Mouse (Mus musculus): ENCODE measurements around the gene Mapk6.

Mapk6 gene

GRCm38 (mm10) chr9:75424358-75425150 is 14.7 kb upstream of the Mapk6 start:
- no peak for DNase-seq

GRCm38 (mm10) chr9:75423683-75424082 is 13.9 kb upstream of the Mapk6 start:
- DNase-seq: no peak

- no peak for DNase-seq
Measured at GRCm38 (mm10) chr9:75422251-75422691, 12.5 kb upstream of the Mapk6 start.

DNA sequence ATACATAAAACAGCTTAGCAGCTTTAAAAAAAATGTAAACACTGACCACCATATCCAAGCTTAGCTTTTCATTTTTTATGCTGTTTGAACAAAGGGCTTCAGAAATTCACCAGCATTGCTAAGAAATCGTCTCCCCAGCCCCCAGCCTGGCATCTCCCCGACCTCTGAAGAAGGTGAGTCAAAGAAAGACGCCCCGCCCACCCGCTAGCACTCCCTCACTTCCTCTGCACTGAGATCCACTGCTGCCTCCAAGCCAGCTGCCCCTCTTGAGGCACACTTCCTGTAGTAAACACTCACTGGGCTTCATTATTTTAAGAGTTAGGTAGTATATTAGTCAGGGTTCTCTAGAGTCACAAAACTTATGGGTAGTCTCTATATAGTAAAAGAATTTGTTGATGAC is 4.4 kb upstream of the Mapk6 start:
- peak; percentile 77 for DNase-seq

DNA sequence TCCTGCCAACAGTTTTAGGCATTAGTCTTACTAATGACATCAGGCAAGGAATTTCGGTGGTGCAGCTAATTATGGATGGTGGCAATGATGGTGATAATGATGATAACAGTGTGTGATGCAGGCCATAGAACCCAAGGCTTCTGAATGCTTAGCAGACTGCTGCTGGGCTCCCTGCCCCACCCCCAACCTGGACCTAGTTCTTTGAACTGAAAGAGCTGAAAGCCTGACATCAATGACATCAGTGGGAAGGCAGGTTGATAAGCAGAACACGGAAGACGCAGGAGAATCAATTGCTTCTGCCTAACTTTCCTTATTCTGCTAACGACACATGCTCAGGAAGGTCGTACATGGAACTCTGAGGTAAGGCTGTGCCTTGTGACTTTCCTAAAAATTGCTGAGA is 3.4 kb upstream of the Mapk6 start:
- DNase-seq: peak; percentile 10

DNA sequence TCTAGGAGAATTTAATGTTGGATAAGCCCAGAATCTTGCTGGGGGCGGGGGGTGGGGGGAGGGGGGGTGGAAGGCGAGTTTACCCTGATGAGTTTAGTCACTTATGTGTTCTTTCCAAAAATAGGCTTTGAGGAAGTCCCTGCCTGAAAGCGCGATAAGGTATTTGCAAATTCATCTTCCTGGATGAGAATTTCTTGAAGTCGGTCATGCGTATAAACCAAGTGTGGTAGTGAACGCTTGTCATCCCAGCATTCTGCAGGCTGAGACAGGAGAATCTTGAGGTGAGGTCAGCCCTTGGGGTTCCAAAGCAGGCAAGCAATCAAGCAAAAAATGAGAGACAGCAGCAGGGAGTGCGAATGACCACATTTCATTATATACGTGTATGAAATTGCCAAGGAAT is 1.8 kb upstream of the Mapk6 start:
- no peak for DNase-seq

DNA sequence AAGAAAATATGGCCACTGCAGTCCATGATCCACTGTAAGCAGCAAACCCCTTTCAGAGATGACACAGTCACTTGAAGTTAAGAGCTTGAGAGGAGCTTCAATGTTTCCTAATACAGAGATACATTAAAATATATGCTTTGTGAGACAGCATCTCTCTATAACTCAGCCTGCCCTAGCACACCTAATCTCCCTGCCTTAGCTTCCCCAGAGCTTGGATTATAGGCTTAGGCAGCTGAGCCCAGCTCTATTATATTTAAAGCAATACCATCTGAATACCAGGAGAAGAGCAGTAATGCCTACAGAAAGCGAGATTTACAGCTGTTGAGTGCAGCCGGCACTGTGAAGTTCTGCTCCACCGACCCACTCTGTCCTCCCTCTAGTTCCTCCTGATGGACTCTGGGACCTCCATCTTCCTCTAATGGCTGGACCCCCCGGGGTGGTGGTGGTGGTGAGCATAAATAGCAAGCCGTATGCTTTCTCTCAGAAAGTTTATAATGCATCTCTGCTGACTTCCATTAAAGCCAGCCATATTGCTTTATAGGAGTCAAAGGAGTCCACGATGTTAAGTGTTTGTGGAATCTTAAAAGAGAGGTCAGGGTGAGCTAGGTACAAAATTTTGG is 1.2 kb upstream of the Mapk6 start:
- no peak for DNase-seq

- peak; percentile 69 for DNase-seq
Measured at GRCm38 (mm10) chr9:75409031-75409851, 564 bp downstream of the Mapk6 start.

DNA sequence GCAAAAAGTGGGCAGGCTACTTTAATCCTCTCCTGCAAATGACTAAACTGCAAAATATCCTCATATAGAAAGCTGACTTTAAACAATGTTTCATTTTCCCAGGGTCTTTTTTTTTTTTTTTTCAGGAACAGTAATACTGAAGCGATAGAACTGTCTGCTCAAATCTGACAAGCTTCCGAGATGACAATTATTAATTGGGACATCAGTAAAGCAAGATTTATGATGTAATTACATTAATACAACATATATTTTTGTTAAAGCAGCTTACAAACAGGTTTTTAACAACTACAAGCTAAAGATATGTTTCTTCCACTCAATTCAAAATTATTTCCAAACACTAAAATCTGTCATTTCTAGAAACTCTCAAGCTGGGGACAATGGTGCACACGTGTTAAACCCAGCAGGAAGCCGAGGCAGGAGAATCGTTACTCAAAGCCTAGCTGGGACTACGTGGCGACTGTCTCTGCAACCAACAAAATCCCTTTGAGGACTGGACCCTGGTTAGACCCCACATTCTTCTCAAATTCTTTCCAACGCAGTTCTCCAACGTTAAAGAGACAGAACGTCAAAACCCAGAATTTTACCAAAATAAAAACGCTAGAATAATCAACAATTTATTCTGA is 1.5 kb downstream of the Mapk6 start:
- DNase-seq: peak; percentile 26

DNA sequence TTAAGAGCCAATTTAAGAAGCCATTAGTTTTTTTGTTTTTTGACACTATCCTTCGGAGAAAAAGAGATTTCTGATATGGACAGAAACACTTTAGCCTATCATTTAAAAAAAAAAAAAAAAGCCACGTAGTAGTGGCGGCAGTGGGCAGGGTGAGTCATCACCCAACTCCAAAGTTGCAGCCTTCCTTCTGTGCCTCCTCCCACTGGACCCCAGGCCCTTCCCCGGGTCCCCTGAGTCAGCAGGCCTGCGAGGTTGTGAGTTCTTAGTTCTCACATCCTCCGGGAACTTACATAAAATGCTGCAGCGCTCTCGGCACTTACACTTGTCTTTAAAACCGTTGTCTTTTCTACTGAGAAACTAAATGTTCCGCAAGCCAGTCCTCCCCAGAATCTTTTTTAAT is 2.0 kb downstream of the Mapk6 start:
- DNase-seq: peak; percentile 38

DNA sequence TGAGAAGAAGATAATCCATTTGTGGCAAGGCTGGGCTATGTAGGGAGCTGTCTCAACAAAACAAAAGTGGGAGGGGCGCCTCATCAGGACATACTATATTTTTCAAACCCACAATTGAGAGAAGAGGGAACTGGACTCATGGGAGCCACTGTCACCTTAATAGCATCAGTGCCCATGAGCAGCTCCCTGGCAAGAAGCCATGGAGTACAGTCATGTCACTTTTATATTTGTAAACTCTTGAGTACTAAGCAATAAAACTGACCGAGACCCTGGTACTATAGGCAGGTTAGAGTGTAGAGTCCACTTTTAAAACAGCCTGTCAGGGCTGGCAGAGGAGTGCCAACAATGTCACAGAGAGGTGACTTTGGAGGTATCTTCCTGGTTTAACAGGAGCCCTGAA is 3.7 kb downstream of the Mapk6 start:
- no peak for DNase-seq

GRCm38 (mm10) chr9:75403520-75403919 is 6.3 kb downstream of the Mapk6 start:
- no peak for DNase-seq

- peak; percentile 65 for DNase-seq
Measured at GRCm38 (mm10) chr9:75401593-75402504, 8.0 kb downstream of the Mapk6 start.

GRCm38 (mm10) chr9:75400639-75401038 is 9.2 kb downstream of the Mapk6 start:
- no peak for DNase-seq

GRCm38 (mm10) chr9:75399069-75399468 is 10.7 kb downstream of the Mapk6 start:
- no peak for DNase-seq

DNA sequence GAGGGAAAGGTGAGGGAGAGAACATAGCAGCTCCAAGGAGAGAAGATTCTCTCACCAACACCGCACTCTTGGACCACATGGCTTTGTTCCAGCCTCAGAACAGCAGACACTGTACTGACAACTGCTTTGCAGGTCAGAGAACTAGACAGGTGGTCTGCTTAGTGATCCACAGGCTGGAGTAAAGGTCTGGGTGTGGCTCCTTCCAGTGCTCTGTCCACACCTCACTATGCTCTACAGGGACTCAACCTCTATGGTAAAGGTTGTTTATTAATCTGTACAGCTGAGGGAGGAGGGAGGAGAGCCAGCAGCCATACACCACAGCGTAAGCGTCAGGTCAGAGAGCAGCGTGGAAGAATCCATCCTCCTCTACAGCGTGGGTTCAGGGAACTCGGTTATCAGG is 13.8 kb downstream of the Mapk6 start:
- no peak for DNase-seq

GRCm38 (mm10) chr9:75393251-75393650 is 16.6 kb downstream of the Mapk6 start:
- no peak for DNase-seq

- DNase-seq: no peak
Measured at GRCm38 (mm10) chr9:75385218-75385974, 24.4 kb downstream of the Mapk6 start.

DNA sequence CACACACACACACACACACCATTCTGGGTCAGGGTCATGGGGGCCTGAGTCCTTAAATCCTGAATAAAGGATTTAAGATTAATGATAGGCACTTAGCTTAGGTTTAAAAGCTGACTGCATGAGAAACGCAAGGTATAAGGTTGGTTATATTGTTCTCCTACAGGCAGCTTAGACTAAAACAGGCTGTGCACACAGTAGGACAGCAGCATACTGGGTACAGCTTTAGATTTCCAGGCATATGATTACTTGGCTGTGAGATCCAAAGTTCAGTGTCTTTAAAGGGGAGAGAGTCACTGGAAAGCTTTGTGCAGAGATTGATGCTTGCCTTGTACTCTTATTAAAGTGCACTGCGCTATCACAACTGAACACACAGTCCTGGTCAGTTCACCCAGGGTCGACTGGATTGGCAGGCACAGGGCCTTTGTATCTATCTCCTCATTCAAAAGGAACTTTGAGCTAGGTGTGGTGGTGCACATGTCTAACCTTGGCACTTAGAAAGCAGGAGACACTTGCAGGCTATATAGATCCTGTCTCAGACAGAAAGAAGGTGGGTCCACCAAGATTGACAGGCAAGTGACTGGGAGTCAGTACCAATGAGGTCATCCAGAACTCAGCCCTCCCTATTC is 25.4 kb downstream of the Mapk6 start:
- no peak for DNase-seq

DNA sequence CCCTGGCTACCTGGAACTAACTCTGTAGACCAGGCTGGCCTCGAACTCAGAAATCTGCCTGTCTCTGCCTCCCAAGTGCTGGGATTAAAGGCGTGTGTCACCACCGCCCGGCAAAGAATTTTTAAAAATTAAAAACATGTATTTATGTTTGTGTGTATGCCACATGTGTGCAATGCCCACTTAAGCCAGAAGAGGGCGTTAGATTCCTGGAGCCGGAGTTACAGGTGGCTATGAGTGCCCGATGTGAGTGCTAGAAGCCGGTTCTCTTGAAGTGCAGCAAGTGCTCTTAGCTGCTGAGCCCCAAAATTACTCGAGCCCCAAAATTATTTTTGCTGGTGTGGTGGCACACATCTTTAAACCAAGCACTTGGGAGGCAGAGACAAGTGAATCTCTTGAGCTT is 26.0 kb downstream of the Mapk6 start:
- peak; percentile 27 for DNase-seq

- no peak for DNase-seq
Measured at GRCm38 (mm10) chr9:75382825-75383224, 27.0 kb downstream of the Mapk6 start.

Data from thymus, postnatal 25 days (tissue).